Mouse (Mus musculus) stomach, postnatal 0 days (tissue): ENCODE results near the gene Hist3h2ba. TPM values are rescaled to one million over a fixed set of nuclear protein-coding genes. Genes with fewer than 3 reads are reported as not detected.
"Not testable (repeated sequence)": the region's sequence is repeated elsewhere in the genome, so short reads cannot be mapped to it uniquely, and the experiment has no call there.

Experiments used
- ATAC-seq: fragments of 200-750 bp; cut with Nextera tagmentation; 2 replicates; pipeline ENCODE4 v1.8.0; 2017; ENCODE audit not compliant: low FRiP score, low TSS enrichment
- DNase-seq: peaks from one replicate; pipeline ENCODE4 v3.0.0-alpha.2; 2016; ENCODE audit warnings: low spot score
- H3K27ac ChIP-seq: fragments of 300-500 bp; sonication (generic); replicated peaks from 2 replicates; pipeline ENCODE4 v1.5.1; 2014; ENCODE audit warnings: mild to moderate bottlenecking, control low read depth
- H3K27me3 ChIP-seq: fragments of 300-500 bp; sonication (generic); 2 replicates; pipeline ENCODE4 v1.6.1; 2014; ENCODE audit warnings: low read length; ENCODE audit not compliant: control insufficient read depth, insufficient read depth
- H3K36me3 ChIP-seq: fragments of 300-500 bp; sonication (generic); 2 replicates; pipeline ENCODE4 v1.6.1; 2014; ENCODE audit warnings: low read length, mixed read lengths; ENCODE audit not compliant: control insufficient read depth, insufficient read depth
- H3K4me1 ChIP-seq: fragments of 300-500 bp; sonication (generic); replicated peaks from 2 replicates; pipeline ENCODE4 v1.6.1; 2014; ENCODE audit warnings: antibody characterized with exemption; ENCODE audit not compliant: control insufficient read depth, insufficient read depth
- H3K4me2 ChIP-seq: fragments of 300-500 bp; sonication (generic); replicated peaks from 2 replicates; pipeline ENCODE4 v1.6.1; 2014; ENCODE audit warnings: low read depth, mild to moderate bottlenecking, control low read depth, moderate library complexity
- H3K4me3 ChIP-seq: fragments of 300-500 bp; sonication (generic); 2 replicates; pipeline ENCODE4 v1.5.1; 2014; ENCODE audit warnings: low read depth, low read length, control low read depth
- H3K9ac ChIP-seq: fragments of 300-500 bp; sonication (generic); 2 replicates; pipeline ENCODE4 v1.6.1; 2014; ENCODE audit warnings: mild to moderate bottlenecking, low read length, control low read depth, mixed read lengths
- H3K9me3 ChIP-seq: fragments of 300-500 bp; sonication (generic); 2 replicates; pipeline ENCODE4 v1.6.1; 2016; ENCODE audit warnings: low read length; ENCODE audit not compliant: control insufficient read depth
- CTCF ChIP-seq: IDR thresholded peaks from 2 replicates; pipeline ENCODE4 v1.5.1; 2016; ENCODE audit warnings: antibody characterized with exemption, low read depth, mild to moderate bottlenecking, moderate library complexity
- EP300 ChIP-seq: optimal IDR thresholded peaks from 2 replicates; pipeline ENCODE3; 2016; ENCODE audit warnings: antibody characterized with exemption
- WGBS: fragments of 180-500 bp; shearing (Covaris S2); extraction: QIAGEN DNeasy Blood & Tissue Kit; methylation state at CpG from one replicate; pipeline ENCODE4 v1.1.7; 2014; 5-methylcytosine and 5-hydroxymethylcytosine counted together
- polyA plus RNA-seq: library from polyadenylated mRNA; unstranded; fragments of >200 nt; fragmentation: Nextera tagmentation; extraction: Ambion mirVana; gene quantifications from 2 replicates; pipeline ENCODE4 v1.2.1, GENCODE M21; 2015

The Hist3h2ba gene
- polyA plus RNA-seq, 1 experiment from 2014 or later = 7.5 TPM

GRCm38 (mm10) chr11:58947306-58947705, 1.4 kb upstream of the Hist3h2ba start:
- no peak overlapping the region for H3K27ac ChIP-seq
- H3K9ac ChIP-seq = no peak overlapping the region
- ATAC-seq = no peak
- H3K36me3 ChIP-seq = no peaks in the 10 kb centered on the region
- no peaks in the 10 kb centered on the region for H3K27me3 ChIP-seq
- DNase-seq = no peak
- H3K4me1 ChIP-seq = no peaks in the 10 kb centered on the region
- H3K4me2 ChIP-seq = no peak overlapping the region
- 74% methylated on average over 3 of the region's 3 CpGs for WGBS
- H3K9me3 ChIP-seq = no peaks in the 10 kb centered on the region
- no peak overlapping the region for H3K4me3 ChIP-seq
- TF ChIP-seq CTCF = no peak
- no peak for TF ChIP-seq EP300

GRCm38 (mm10) chr11:58947798-58948528, 757 bp upstream of the Hist3h2ba start:
- Histone ChIP-seq H3K4me1 (no peaks in the 10 kb centered on the region), H3K9me3 (no peaks in the 10 kb centered on the region), H3K27me3 (no peaks in the 10 kb centered on the region), H3K4me3 (peak overlapping the region; percentile 19), H3K9ac (no peak overlapping the region), H3K36me3 (no peaks in the 10 kb centered on the region), H3K4me2 (peak overlapping the region; percentile 55), H3K27ac (no peak overlapping the region)
- WGBS = 11% methylated on average over 23 of the region's 23 CpGs
- ATAC-seq (peak; percentile 26; the same call in 1 of the 2 replicates), DNase-seq (no peak)
- TF ChIP-seq CTCF (no peak), EP300 (no peak)

- TF ChIP-seq CTCF (no peak), EP300 (no peak)
Measured at GRCm38 (mm10) chr11:58949480-58950431, 1.0 kb downstream of the Hist3h2ba start.

GRCm38 (mm10) chr11:58951210-58951609, 2.5 kb downstream of the Hist3h2ba start:
- Histone ChIP-seq H3K9me3 (no peaks in the 10 kb centered on the region), H3K4me2 (no peak overlapping the region), H3K36me3 (no peaks in the 10 kb centered on the region), H3K4me1 (no peaks in the 10 kb centered on the region), H3K9ac (no peak overlapping the region), H3K27ac (no peak overlapping the region), H3K27me3 (no peaks in the 10 kb centered on the region), H3K4me3 (no peak overlapping the region)
- ATAC-seq (no peak), DNase-seq (no peak)
- WGBS = 76% methylated on average over 5 of the region's 5 CpGs
- no peak for TF ChIP-seq EP300
- TF ChIP-seq CTCF = no peak

More at GRCm38 (mm10) chr11:58949480-58950431, 1.0 kb downstream of the Hist3h2ba start:
- Histone ChIP-seq H3K36me3 (no peaks in the 10 kb centered on the region), H3K9ac (no peak overlapping the region), H3K27me3 (no peaks in the 10 kb centered on the region), H3K4me1 (no peaks in the 10 kb centered on the region), H3K9me3 (no peaks in the 10 kb centered on the region), H3K4me3 (peak overlapping the region; percentile 19), H3K4me2 (peak overlapping the region; percentile 55), H3K27ac (no peak overlapping the region)
- DNase-seq = no peak
- 18% methylated on average over 20 of the region's 20 CpGs for WGBS
- no peak for ATAC-seq

GRCm38 (mm10) chr11:58953351-58954169, 4.8 kb downstream of the Hist3h2ba start:
- TF ChIP-seq CTCF (no peak), EP300 (no peak)
- H3K4me3 ChIP-seq = peak overlapping the region; percentile 55
- H3K9ac ChIP-seq = peak overlapping the region; percentile 60
- no peaks in the 10 kb centered on the region for H3K4me1 ChIP-seq
- peak overlapping the region; percentile 97 for H3K27ac ChIP-seq
- DNase-seq (peak; percentile 52), ATAC-seq (peak; percentile 22)
- H3K4me2 ChIP-seq = peak overlapping the region; percentile 79
- 2% methylated on average over 33 of the region's 33 CpGs for WGBS
- no peaks in the 10 kb centered on the region for H3K27me3 ChIP-seq
- H3K9me3 ChIP-seq = no peaks in the 10 kb centered on the region
- no peaks in the 10 kb centered on the region for H3K36me3 ChIP-seq

- WGBS = 0% methylated on average over 17 of the region's 17 CpGs
- DNase-seq, H3K4me1 ChIP-seq, H3K36me3 ChIP-seq, H3K9me3 ChIP-seq, H3K27me3 ChIP-seq, ATAC-seq: not testable (repeated sequence)
- Histone ChIP-seq H3K4me2 (peak overlapping the region; percentile 79), H3K27ac (peak overlapping the region; percentile 97), H3K4me3 (peak overlapping the region; percentile 55), H3K9ac (peak overlapping the region; percentile 60; the same call in 1 of the 2 replicates)
Measured at GRCm38 (mm10) chr11:58954170-58954419, 5.4 kb downstream of the Hist3h2ba start.
